ENCODE assay signal across 8 mouse cellular contexts in genomic region chr2:11777091-11778068, GRCm38 (mm10). TPM values are rescaled to one million over a fixed set of nuclear protein-coding genes. Genes with fewer than 3 reads are reported as not detected.
DNase-seq lines count a peak whose midpoint lies in the region; ATAC-seq and TF ChIP-seq lines count a peak whose summit lies in the region.

Fbh1 (minus strand) TSS chr2:11777582.
Ankrd16 (plus strand) TSS chr2:11777876.

- H3K9me3 ChIP-seq in ES-Bruce4 (replicated peaks; ENCODE audit: control insufficient read depth, insufficient read depth, low read length, poor library complexity, severe bottlenecking) = no peaks in the 10 kb centered on the region
- no peaks in the 10 kb centered on the region for H3K9me3 ChIP-seq in forebrain, embryonic 13.5 days (replicated peaks)
- H3K9me3 ChIP-seq in liver, postnatal 0 days (ENCODE audit: low read length) = no peaks in the 10 kb centered on the region
- H3K9me3 ChIP-seq in neural tube, embryonic 14.5 days (ENCODE audit: control insufficient read depth, low read length) = no peaks in the 10 kb centered on the region

- ATAC-seq in cerebellum, adult (ENCODE audit: insufficient number of reproducible peaks, low FRiP score, low TSS enrichment) = peak; percentile 92
- peak; percentile 95 for ATAC-seq in forebrain, embryonic 13.5 days
- ATAC-seq in liver, postnatal 0 days = peak; percentile 93
- peak; percentile 96 for ATAC-seq in neural tube, embryonic 14.5 days (ENCODE audit: low read depth)

- peak within 1 kb of the TSS; percentile 84 for H3K4me3 ChIP-seq in ES-Bruce4 (ENCODE audit: low read depth, low read length)
- H3K4me3 ChIP-seq in forebrain, embryonic 13.5 days = peak within 1 kb of the TSS; percentile 84
- H3K4me3 ChIP-seq in liver, postnatal 0 days (ENCODE audit: low read depth, low read length) = peak within 1 kb of the TSS; percentile 97
- H3K4me3 ChIP-seq in neural tube, embryonic 14.5 days (ENCODE audit: low read depth, low read length) = peak within 1 kb of the TSS; percentile 88

- no peak for TF ChIP-seq POLR2A in ES-Bruce4 (IDR thresholded peaks at IDR 0.05; ENCODE audit: insufficient read depth, low read length)

- no peak for TF ChIP-seq EP300 in ES-Bruce4 (IDR thresholded peaks at IDR 0.05; ENCODE audit: insufficient read depth, low read depth, low read length)
- TF ChIP-seq EP300 in liver, postnatal 0 days (IDR thresholded peaks at IDR 0.05; ENCODE audit: low read depth) = no peak

- no peak for TF ChIP-seq CTCF in ES-Bruce4 (IDR thresholded peaks at IDR 0.05; ENCODE audit: low read depth, low read length)
- peak; percentile 32 for TF ChIP-seq CTCF in liver, postnatal 0 days (IDR thresholded peaks at IDR 0.05; ENCODE audit: low read depth)

- no peaks in the 10 kb centered on the region for H3K4me1 ChIP-seq in ES-Bruce4 (ENCODE audit: control insufficient read depth, insufficient read depth, low read length)
- H3K4me1 ChIP-seq in forebrain, embryonic 13.5 days = peaks cover 34% of the 10 kb centered on the region
- H3K4me1 ChIP-seq in liver, postnatal 0 days (ENCODE audit: insufficient read depth) = peaks cover 19% of the 10 kb centered on the region
- peaks cover 18% of the 10 kb centered on the region for H3K4me1 ChIP-seq in neural tube, embryonic 14.5 days (ENCODE audit: control insufficient read depth, insufficient read depth, low read length)

- intact Hi-C loops in heart, postnatal 10 days (cut with DNase I) = loop anchor here (5.0 kb wide), 1 partner anchor 175 kb away; the partner anchor contains the start of gene Rbm17

- under 1% methylated on average over 65 of the region's 73 CpGs for WGBS in forebrain, embryonic 13.5 days
- under 1% methylated on average over 73 of the region's 73 CpGs for WGBS in large intestine, adult 2 months
- WGBS in liver, postnatal 0 days (ENCODE audit: insufficient replicate concordance) = under 1% methylated on average over 73 of the region's 73 CpGs
- WGBS in neural tube, embryonic 14.5 days = under 1% methylated on average over 73 of the region's 73 CpGs

- H3K9ac ChIP-seq in ES-Bruce4 (ENCODE audit: low read depth, poor library complexity, severe bottlenecking) = peak within 1 kb of the TSS; percentile 76
- peak within 1 kb of the TSS; percentile 90 for H3K9ac ChIP-seq in forebrain, embryonic 13.5 days
- peak within 1 kb of the TSS; percentile 86 for H3K9ac ChIP-seq in liver, postnatal 0 days (replicated peaks)
- H3K9ac ChIP-seq in neural tube, embryonic 14.5 days (replicated peaks; ENCODE audit: low read depth, low read length) = peak within 1 kb of the TSS; percentile 84

- H3K4me2 ChIP-seq in forebrain, embryonic 13.5 days = peak within 1 kb of the TSS; percentile 84
- peak within 1 kb of the TSS; percentile 100 for H3K4me2 ChIP-seq in liver, postnatal 0 days (ENCODE audit: low read depth, low read length)
- peak within 1 kb of the TSS; percentile 88 for H3K4me2 ChIP-seq in neural tube, embryonic 14.5 days (ENCODE audit: low read depth, low read length)

- DNase-seq in heart, postnatal 10 days = peak; percentile 100
- DNase-seq in large intestine, adult 2 months (ENCODE audit: low read depth, low spot score) = peak; percentile 100
- DNase-seq in liver, postnatal 0 days = peak; percentile 100
- DNase-seq in testis, postnatal 10 days (ENCODE audit: low spot score) = peak; percentile 100

- no peak within 1 kb of the TSS; the same call in 1 of the 2 replicates for H3K27ac ChIP-seq in ES-Bruce4 (ENCODE audit: insufficient read depth, low read length)
- H3K27ac ChIP-seq in forebrain, embryonic 13.5 days = peak within 1 kb of the TSS; percentile 96
- H3K27ac ChIP-seq in liver, postnatal 0 days (ENCODE audit: low read depth) = peak within 1 kb of the TSS; percentile 95
- H3K27ac ChIP-seq in neural tube, embryonic 14.5 days (ENCODE audit: low read depth, low read length) = peak within 1 kb of the TSS; percentile 92

- H3K27me3 ChIP-seq in ES-Bruce4 (ENCODE audit: control insufficient read depth, insufficient read depth, low read length, poor library complexity, severe bottlenecking) = no peaks in the 10 kb centered on the region
- no peaks in the 10 kb centered on the region for H3K27me3 ChIP-seq in forebrain, embryonic 13.5 days
- H3K27me3 ChIP-seq in liver, postnatal 0 days (ENCODE audit: insufficient read depth, low read length) = no peaks in the 10 kb centered on the region
- H3K27me3 ChIP-seq in neural tube, embryonic 14.5 days (ENCODE audit: control insufficient read depth, insufficient read depth, low read length) = no peaks in the 10 kb centered on the region

- H3K36me3 ChIP-seq in ES-Bruce4 (ENCODE audit: control insufficient read depth, insufficient read depth, low read length, poor library complexity, severe bottlenecking) = no peaks in the 10 kb centered on the region; the same call in none of the 2 replicates
- peaks cover 18% of the 10 kb centered on the region for H3K36me3 ChIP-seq in forebrain, embryonic 13.5 days (ENCODE audit: poor library complexity, severe bottlenecking)
- H3K36me3 ChIP-seq in liver, postnatal 0 days (replicated peaks; ENCODE audit: insufficient read depth, low read length) = peaks cover 17% of the 10 kb centered on the region
- H3K36me3 ChIP-seq in neural tube, embryonic 14.5 days (ENCODE audit: control insufficient read depth, insufficient read depth, low read length) = peaks cover 6% of the 10 kb centered on the region; the same call in 1 of the 2 replicates

RNA-seq across cellular contexts. Expression of gene Fbh1, which starts in this region (rescaled TPM):
- polyA plus RNA-seq in ES-Bruce4 (2011; ENCODE audit: insufficient read depth, insufficient read length, low read depth, missing spikeins) = 73.7 and 87.9 TPM in 2 replicates
- 111 and 120 TPM in 2 replicates for polyA plus RNA-seq in forebrain, embryonic 13.5 days (2015; fragmentation: Nextera tagmentation; extraction: Ambion mirVana)
- total RNA-seq in heart, postnatal 10 days (2021) = 10 to 100 TPM; 77.2 to 80.4 TPM
- 25.1 and 39.4 TPM in 2 replicates for polyA plus RNA-seq in large intestine, adult 2 months (2012; rRNA removed)
- polyA plus RNA-seq in liver, postnatal 0 days (2015; fragmentation: Nextera tagmentation; extraction: Ambion mirVana) = 19.9 and 24.3 TPM in 2 replicates
- 125 and 146 TPM in 2 replicates for polyA plus RNA-seq in neural tube, embryonic 14.5 days (2014; fragmentation: Nextera tagmentation; extraction: Ambion mirVana)

RNA-seq across cellular contexts. Expression of gene Ankrd16, which starts in this region (rescaled TPM):
- 24.6 and 26.1 TPM in 2 replicates for polyA plus RNA-seq in ES-Bruce4 (2011; ENCODE audit: insufficient read depth, insufficient read length, low read depth, missing spikeins)
- 44.8 and 51.8 TPM in 2 replicates for polyA plus RNA-seq in forebrain, embryonic 13.5 days (2015; fragmentation: Nextera tagmentation; extraction: Ambion mirVana)
- 10 to 100 TPM; 27.3 to 31.1 TPM for total RNA-seq in heart, postnatal 10 days (2021)
- 55.9 and 67.8 TPM in 2 replicates for polyA plus RNA-seq in large intestine, adult 2 months (2012; rRNA removed)
- 9.1 and 11.5 TPM in 2 replicates for polyA plus RNA-seq in liver, postnatal 0 days (2015; fragmentation: Nextera tagmentation; extraction: Ambion mirVana)
- 39.3 and 39.4 TPM in 2 replicates for polyA plus RNA-seq in neural tube, embryonic 14.5 days (2014; fragmentation: Nextera tagmentation; extraction: Ambion mirVana)
